Mouse (Mus musculus): ENCODE data around the gene Tmem200b.

DNA sequence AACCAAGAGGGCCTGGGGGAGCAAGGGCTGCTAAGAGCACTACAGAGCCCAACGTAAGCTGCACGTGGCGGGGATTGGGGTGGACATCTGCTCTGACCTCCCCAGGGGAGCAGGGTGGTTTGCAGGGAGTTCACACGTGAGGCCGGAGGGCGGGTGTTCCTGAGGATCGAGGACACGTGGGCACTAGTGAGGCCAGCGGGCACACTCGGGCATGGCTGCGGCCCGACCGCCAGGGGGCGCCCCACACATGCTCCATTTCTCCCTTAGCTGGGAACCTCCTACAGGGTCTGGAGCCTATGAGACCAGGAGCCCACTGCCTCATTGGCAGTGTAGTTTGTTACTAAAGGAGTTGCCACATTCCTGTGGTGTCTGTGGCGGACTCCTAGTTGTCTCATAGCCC is 5.1 kb upstream of the Tmem200b start:
- TF ChIP-seq CTCF (IDR thresholded peaks at IDR 0.05; ENCODE audit: control insufficient read depth, insufficient read depth, insufficient read length) (peak; percentile 97), USF1 (IDR thresholded peaks at IDR 0.05; ENCODE audit: low read depth) (peak; percentile 58), MYOG (IDR thresholded peaks at IDR 0.05; ENCODE audit: control insufficient read depth, extremely low read depth, insufficient read length) (no peak), MAX (IDR thresholded peaks at IDR 0.05) (peak; percentile 41), MYOD1 (IDR thresholded peaks at IDR 0.05; ENCODE audit: control insufficient read depth, insufficient read length, low read depth) (no peak)
